Mouse (Mus musculus) common myeloid progenitor, adult 5-6 weeks (primary cell): ENCODE data around the gene Nrf1. TPM values are rescaled to one million over a fixed set of nuclear protein-coding genes. Genes with fewer than 3 reads are reported as not detected.

ENCODE experiments used
- ATAC-seq: replicated peaks from 2 replicates; pipeline ENCODE4 v1.8.0; 2016; ENCODE audit warnings: low read depth, mild to moderate bottlenecking, moderate TSS enrichment, inconsistent platforms; ENCODE audit not compliant: poor library complexity, severe bottlenecking
- total RNA-seq: library from RNA; stranded (forward); fragments of 200-1000, 187-1606 nt; gene quantifications from 2 replicates; pipeline ENCODE4 v1.2.3, GENCODE M21; 2017

Gene Nrf1
- total RNA-seq, 1 experiment from 2014 or later: 60.9 TPM

DNA sequence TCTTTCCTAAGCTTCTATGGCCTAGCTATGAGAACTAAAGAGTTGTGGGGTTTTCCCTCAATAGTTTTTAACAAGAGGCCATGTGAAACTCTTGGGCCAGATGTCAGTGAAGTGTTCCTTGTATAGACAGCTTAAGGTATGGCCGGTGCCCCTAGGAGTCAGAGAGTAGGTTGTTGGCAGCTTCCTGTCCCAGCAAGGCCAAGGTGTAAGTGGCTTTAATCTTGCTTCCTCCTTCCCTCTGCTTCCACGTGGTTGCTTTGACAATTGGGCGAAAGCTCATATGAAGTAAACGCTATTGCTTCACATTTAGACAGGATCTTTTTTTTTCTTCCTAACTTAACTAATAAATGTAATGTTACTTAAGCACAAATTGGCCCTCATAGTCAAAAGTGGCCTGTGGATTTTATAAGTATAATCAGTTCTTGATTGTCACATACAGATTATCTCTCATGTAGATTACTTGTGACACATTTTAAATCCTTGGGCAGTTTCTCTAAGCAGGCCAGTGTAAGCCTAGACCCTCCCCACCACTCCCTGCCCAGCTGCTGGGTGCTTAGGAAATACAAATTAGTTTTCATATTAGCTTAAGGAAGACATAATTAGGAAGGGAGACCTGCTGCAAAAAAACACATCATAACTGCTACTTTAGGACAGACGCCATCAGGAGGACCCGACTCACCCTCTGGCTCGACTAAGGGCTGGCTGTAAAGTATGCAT is 91.7 kb downstream of the Nrf1 start:
- no peak for ATAC-seq

DNA sequence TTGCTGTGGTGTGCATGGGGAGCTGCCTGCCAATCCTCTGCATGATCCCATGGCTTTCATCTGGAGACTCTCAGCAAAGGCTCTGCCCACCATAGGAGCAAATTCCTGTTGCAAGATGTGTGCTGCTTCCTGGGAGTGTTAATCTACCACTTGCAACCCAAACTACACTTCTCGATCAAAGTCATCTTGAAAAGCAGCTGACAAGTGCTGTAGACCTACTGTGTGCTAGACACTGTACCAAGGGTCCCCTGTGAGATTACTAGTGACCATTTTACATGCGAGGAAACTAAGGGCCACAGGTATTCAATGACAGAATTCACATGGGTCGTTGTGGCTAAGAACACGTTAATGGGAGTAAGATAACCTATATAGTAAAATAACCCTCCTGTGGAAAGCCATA is 95.5 kb downstream of the Nrf1 start:
- ATAC-seq: no peak

DNA sequence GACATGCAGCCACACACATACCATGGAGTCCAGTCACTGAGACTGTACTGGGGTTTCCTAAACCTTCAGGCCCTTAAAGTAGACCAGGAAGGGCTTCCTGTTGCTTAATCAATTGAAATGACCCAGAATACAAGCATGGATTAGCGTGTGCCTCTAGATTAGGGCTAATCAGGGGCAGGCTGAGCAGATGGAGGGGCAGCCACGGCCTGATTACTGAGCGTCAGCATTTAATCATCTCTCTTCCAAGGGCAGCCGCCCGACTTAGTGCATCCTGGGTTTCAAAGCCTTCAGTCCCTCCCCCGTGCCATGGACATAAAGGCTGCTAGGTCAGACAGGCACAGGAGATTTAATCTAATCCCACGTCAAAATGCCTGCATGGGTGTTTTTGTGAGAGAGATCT is 99.3 kb downstream of the Nrf1 start:
- peak; percentile 56; the same call in 1 of the 2 replicates for ATAC-seq

DNA sequence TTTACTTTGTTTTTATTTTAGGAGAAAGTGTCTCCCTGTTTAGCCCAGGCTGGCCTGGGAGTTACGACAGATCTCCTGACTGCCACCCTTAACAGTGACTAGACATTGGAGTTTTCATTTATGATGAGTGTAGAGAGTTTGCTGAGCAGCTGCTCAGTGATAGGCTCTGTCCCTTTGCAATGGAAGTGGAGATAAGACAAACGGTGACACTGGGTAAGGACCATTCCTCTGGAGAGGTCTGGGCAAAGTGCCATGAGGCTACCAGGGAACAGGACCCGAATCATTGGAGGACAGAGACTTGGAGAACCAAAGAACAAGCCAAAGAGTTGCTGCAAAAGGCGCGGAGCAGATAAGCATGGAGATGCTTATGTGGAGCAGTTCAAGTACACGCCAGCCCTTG is 100.0 kb downstream of the Nrf1 start:
- peak; percentile 42; the same call in 1 of the 2 replicates for ATAC-seq

DNA sequence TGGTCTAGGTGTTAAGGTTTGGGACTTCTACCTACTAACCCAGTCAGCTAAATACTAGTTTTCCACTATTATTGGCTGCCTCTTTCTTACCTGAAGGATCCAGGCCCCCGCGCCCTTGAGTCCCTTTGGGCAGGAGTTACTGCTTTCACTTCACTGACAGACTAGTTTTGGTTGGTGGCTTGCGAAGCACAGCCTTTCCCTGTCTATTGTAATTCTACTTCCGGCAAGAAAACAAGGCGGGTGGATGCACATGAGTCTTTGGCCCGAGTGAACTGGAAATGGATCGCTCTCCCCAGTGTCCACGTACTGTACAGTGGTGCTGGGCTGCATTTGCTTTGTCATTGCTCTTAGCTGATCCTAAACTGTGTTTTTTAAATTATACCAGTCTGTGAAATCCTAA is 102.7 kb downstream of the Nrf1 start:
- no peak for ATAC-seq

DNA sequence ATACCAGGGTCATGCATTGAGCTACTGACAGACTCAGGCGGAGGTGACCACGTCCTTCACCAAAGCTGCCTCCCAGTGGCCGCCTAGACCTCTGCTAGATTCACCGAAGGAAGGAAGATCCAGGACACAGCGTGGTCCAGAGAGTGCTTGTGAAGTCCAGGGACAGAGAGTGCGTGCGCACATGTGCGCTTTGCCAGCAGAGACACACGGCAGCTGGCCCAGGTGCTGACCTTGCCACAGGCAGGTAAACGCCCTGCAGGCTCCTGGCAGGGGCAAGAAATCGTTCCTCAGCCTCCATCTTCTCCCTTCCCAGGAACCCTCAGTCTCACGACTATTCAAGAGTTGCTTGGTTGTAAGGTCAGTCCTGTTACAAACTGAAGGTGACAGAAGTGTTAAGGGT is 104.4 kb downstream of the Nrf1 start:
- ATAC-seq: no peak

DNA sequence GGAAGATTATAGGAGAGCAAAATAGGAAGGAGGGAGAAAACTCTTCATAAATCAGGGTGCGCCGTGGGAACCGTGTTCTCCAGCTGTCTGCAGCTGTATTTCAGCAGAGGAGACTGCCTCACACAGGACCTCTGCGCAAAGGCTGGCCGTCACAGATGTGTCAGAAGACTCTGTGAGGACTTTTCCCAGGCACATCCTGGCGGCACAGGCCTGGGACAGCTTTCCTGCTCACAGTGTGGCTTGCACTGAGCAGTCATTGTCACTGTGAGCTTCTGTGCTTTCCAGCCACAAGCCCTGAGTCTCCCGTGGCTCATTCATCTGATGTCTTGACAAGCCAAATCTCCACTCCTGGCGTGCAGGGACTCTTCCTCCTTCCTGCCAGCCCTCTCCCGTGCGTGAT is 104.9 kb downstream of the Nrf1 start:
- no peak for ATAC-seq

DNA sequence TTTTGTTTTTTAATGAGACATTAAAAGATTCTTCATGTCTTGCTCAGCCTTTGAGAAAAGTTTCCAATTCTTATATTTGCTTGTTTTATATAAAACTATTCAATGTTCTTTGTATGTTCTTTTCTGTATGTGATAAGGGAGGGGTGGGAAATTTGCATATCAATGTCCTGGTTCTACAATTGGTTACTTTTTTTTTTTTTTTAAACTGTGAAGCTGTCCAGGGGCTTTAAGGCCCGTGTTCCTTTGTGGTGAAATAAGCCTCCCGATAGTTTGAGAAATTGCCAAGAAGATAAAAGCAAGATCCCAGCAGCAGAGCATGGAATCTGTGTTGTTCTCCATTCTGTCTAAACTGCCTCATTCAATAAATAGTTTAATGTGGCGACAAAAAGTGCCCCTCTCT is 105.3 kb downstream of the Nrf1 start:
- ATAC-seq: no peak

DNA sequence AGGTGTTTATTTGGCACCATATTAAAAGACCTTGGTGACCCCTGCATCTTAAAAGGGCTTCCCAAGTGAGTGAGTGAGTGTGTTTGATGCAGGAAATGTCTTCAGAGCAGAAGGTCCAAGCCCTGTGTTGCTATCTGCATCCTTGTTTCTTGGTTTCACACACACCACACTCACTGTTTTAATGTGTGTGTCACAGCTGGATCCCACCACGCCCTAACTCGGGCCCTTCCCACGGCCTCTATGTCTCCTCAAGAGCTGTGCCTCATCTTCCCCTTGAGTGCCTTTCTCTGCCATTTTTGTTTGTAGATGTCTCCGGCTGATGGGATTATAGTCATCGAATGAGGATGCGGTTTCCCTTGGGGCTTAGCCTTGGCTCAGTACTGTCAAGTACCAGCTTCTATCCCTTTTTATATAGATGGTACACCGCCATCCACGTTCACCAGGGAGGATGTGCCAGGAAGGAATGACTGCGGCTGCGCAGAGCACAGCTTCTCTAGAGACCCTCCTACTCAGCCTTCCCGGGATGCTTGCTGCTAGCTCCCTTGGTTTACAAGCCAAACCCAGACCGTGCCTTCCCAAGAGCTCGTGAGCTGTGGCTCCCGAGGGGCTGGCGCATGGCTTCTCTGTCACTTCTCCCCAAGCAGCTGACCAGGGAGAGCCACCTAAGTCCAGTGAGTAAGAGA is 106.1 kb downstream of the Nrf1 start:
- ATAC-seq: no peak

DNA sequence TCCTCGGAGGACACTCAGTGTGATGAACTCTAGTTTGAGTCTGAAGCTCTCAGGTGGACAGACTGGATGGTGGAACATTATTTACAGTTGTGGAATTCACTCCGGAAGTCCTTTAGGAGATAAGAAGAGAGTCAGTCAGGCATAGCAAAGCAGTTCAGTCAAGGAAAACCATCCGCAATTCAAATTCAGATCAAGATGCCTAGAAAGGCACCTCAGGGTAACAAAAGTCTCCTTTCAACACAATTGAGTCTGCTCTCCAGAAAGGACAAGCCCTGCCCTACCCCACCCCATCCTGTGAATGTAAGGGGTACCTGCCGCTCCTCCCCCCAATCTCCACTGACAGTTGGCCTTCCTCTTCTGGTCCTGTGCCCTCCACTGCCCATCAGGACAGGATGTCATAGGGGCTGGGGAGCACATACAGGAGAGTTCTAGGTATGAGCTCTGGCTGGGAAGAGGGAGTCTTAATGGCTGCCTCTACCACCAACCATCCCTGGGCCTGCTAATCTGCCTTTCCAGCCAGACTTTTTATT is 111.8 kb downstream of the Nrf1 start:
- ATAC-seq: no peak

DNA sequence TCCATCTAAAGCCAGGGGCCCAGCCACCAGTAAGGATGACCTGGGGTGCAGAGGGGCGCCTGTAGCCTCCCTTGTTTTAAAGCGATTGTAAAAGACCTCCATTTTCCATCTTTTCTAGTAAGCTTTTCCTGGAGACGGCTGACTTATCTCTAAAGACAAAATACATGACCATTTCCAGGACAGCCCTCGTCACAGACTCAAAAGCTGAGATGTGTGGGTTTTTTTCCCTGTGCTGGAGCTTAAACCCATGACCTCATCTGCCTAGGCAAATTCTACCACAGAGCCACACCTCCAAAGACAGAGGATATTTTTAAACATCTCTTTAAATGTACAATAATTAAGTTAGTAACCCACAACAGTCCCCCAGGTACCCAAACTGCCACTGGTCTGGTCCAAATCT is 112.6 kb downstream of the Nrf1 start:
- no peak for ATAC-seq

DNA sequence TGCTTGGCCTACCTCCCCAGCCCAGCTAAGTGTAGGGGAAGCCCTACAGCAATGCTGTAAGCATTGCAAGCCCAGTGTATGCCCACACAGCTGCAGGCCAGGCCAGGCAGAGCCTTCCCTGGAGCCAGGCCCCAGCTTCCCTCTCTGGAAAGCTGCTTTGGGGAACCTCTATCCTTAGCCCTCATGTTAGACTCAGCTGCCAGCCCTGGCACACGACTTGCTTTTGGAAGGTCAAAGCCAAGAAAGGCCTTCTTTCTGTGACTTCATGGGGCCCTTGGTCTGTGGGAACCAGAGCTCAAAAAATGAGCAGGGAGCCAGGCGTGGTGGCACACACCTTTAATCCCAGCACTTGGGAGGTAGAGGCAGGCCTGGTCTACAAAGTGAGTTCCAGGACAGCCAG is 113.8 kb downstream of the Nrf1 start:
- ATAC-seq: no peak

DNA sequence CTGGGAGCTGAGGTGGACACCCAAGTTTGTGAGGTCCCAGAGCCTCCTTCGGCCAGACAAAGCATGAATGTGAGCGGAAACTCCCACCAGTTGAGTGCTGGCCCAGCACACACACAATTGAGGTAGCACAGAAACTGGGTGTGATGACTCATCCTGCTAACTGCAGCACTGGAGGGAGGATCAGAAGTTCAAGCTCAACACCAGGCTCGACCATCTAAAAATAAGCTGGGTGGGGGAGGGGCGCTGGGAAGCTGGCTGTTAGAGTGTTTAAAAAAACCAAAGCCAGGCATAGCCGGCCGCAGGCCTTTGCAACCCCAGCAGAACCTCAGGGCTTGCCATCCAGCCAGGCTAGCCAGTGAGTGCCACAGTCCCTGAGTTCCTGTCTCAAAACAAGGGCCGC is 114.3 kb downstream of the Nrf1 start:
- ATAC-seq: no peak

DNA sequence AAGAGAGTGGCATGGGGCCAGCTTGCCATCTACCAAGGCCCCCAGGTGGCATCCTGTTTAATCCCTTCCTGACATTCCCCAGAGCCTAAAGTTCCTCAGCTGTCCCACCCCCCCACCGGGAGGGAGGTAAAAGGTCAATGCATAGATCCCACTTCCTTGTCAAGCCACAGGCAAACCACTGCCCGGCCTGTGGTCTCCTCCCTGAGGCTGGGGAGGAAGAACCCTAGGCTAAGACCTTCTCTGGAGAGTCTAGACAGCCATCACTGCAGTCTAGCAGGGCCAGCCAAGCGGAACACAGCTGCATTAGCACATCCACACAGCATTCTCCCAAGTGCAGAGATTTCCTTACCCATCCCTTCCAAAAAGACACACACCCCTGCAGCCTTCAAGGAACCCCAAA is 118.6 kb downstream of the Nrf1 start:
- ATAC-seq: no peak; the same call in 1 of the 2 replicates

DNA sequence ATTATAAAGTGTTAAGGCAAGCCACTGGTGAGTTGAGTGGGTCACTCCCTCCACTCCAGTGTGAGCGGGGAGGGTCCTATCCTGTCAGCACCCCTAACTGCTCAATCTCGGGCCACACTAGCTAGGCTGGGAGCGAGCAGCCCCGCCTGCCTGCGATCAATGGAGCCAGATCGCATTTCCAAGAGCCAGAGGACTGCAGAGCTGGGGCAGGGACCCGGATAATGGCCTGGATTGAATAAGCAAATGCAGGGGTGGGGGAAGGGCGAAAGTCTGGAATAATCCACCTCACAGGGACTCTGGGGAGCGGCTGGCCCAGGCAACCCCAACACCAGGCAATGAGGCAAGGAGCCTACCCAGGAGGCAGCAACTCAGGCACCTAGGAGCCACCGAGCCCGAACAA is 119.4 kb downstream of the Nrf1 start:
- no peak for ATAC-seq

DNA sequence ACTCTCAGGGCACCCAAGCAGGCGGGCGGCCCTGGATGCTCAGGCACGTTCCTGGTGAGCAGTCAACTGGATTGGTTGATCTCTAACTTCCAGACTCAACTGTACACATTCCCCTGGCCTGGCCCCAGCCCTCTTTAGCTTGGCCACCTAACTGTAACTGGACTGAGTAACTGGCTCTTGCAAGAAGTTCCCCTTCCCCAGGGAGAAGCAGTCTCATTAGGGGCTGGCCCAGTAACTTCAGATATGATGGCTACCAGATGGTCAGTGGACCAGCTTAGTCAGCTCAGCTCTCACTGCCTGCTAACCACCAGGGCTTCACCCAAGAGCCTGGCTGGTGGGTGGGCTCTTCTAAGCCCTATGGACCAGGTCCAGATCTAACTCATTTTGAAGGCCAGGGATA is 120.5 kb downstream of the Nrf1 start:
- ATAC-seq: no peak

DNA sequence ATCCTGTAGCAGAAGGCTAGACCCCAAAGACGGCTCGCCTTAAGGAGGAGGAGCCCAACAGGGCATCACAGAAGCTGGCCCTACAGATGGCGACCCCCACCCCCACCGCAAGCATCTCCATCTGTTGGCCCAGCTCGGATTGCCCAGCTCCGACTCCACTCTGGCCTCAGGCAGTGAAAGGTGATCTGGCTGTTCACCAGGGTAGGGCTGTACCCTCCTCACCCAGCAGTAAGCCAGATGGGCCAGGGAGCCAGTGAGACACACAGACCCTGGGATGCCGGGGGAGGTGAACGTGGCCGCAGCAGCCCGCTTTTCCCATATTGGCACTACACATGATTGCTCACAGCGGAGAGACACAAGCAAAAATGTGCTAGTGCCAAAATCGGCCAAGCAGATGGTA is 121.4 kb downstream of the Nrf1 start:
- ATAC-seq: no peak

DNA sequence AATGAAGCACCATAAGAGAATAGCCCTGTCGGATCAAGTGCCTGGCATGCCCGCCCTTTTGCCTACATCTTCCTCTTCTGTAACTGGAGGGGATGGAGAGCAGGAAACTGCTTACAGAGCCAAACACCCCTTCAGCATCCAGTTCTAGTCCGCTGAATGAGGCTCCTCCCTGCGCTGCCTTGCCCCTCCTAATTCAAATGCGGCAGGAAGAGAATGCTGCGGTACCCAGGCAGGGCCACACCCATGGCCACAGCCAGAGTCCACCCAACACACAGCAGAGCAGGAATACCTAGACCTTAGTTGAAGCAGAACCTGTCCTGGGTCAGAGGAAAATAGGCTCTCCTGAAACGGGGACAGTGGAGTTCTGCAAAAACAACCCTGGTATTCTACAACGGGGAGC is 123.4 kb downstream of the Nrf1 start:
- peak; percentile 21; the same call in 1 of the 2 replicates for ATAC-seq

DNA sequence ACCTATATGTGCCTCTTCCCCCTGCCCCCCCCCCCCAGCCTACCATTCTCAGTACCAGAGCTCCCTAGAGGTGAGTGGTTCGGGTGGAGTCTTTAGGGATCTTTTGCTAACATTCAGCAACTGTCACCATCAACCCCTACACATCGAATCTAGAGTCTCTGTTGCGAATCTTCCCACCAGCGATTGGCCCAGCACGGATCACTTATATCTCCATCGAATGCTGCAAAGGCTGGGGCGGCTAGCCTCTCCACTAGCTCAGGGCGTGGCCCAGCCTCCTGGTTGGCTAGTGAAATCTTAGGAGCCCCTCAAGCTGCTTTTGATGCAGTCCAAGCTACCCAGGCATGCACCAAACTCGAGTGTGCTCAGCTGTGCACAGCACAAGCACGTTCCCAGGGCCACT is 124.2 kb downstream of the Nrf1 start:
- no peak for ATAC-seq

DNA sequence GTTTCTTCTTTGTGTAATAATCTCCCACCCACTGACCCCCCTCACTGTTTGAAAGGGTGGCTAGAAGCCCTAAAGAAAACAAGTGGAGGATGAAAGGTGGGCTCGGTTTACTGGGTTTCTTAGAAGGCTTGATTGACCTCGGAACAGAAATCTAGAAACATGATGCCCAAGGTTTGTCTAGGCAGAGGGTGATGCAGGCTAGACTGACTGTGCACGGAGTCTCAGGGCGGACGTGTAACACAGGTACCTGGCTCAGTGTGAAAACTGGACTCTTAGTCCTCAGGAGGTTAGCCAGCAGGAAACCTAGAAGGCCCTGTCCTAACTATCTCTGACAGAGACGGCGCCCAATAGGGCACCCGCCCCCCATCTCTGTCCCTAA is 124.6 kb downstream of the Nrf1 start:
- ATAC-seq: no peak

DNA sequence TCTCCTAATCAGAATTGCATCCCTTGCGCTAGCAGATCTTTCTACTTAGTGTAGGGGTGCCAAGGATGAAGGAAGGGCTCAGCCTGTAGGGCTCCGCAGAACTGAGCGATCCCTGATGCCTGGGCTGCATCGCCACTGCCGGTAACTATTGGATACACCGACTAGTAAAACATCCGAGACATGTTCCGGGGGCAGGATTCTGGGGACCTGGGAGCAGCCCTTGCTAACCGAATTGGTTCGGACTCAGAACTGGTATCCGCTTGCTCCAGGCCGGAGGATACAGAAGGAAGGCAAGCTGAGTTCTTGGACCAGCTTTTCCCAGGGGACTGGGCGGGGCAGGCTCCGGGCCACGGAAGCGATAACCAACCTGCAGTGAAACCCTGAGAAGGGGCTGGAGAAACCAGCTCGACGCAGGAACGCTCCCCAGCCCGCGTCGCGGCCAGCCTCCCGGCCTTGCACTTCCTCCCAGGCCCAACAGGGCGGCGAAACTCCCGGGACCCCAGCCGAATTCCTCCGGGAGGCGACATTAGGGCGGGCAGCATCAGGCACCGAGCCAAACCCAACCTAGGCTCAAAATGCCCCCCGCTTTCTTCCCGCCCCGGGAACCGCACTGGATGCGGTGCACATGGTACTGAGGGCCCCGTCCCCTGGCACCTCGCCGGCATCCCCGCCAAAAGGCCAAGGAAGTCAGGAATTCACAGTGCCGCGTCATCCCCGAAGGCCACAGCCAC is 125.2 kb downstream of the Nrf1 start:
- ATAC-seq: no peak
